Mouse (Mus musculus) stomach, embryonic 16.5 days (tissue): ENCODE measurements around the gene 9430007A20Rik. TPM values are rescaled to one million over a fixed set of nuclear protein-coding genes. Genes with fewer than 3 reads are reported as not detected.
"Not testable (repeated sequence)": the region's sequence is repeated elsewhere in the genome, so short reads cannot be mapped to it uniquely, and the experiment has no call there.

Experiments
- ATAC-seq: fragments of 200-750 bp; cut with Nextera tagmentation; 2 replicates; pipeline ENCODE4 v1.8.0; 2017; ENCODE audit warnings: moderate number of reproducible peaks, moderate TSS enrichment; ENCODE audit not compliant: insufficient read depth, low FRiP score
- H3K27ac ChIP-seq: fragments of 300-500 bp; sonication (generic); 2 replicates; pipeline ENCODE4 v1.5.1; 2014; ENCODE audit warnings: low read length
- H3K27me3 ChIP-seq: fragments of 300-500 bp; sonication (generic); 2 replicates; pipeline ENCODE4 v1.6.1; 2014; ENCODE audit warnings: low read length, control low read depth, mixed read lengths; ENCODE audit not compliant: control insufficient read depth, insufficient read depth
- H3K36me3 ChIP-seq: fragments of 300-500 bp; sonication (generic); 2 replicates; pipeline ENCODE4 v1.6.1; 2014; ENCODE audit warnings: low read length; ENCODE audit not compliant: control insufficient read depth, insufficient read depth
- H3K4me1 ChIP-seq: fragments of 300-500 bp; sonication (generic); 2 replicates; pipeline ENCODE4 v1.6.1; 2014; ENCODE audit warnings: low read length, control low read depth, mixed read lengths; ENCODE audit not compliant: control insufficient read depth, insufficient read depth
- H3K4me2 ChIP-seq: fragments of 300-500 bp; sonication (generic); 2 replicates; pipeline ENCODE4 v1.6.1; 2014; ENCODE audit warnings: low read depth, low read length, mixed read lengths
- H3K4me3 ChIP-seq: fragments of 300-500 bp; sonication (generic); replicated peaks from 2 replicates; pipeline ENCODE4 v1.5.1; 2014; ENCODE audit warnings: mild to moderate bottlenecking, low read length
- H3K9ac ChIP-seq: fragments of 300-500 bp; sonication (generic); 2 replicates; pipeline ENCODE4 v1.6.1; 2014; ENCODE audit warnings: low read length
- H3K9me3 ChIP-seq: fragments of 300-500 bp; sonication (generic); replicated peaks from 2 replicates; pipeline ENCODE4 v1.6.1; 2016; ENCODE audit warnings: low read length, control low read depth; ENCODE audit not compliant: control insufficient read depth
- WGBS: fragments of 180-500 bp; shearing (Covaris S2); extraction: QIAGEN DNeasy Blood & Tissue Kit; methylation state at CpG from one replicate; pipeline ENCODE4 v1.1.7; 2014; 5-methylcytosine and 5-hydroxymethylcytosine counted together
- polyA plus RNA-seq: library from polyadenylated mRNA; unstranded; fragments of >200 nt; fragmentation: Nextera tagmentation; extraction: Ambion mirVana; gene quantifications from 2 replicates; pipeline ENCODE4 v1.2.1, GENCODE M21; 2015

The 9430007A20Rik gene
- polyA plus RNA-seq, result not detected in 2 replicates

DNA sequence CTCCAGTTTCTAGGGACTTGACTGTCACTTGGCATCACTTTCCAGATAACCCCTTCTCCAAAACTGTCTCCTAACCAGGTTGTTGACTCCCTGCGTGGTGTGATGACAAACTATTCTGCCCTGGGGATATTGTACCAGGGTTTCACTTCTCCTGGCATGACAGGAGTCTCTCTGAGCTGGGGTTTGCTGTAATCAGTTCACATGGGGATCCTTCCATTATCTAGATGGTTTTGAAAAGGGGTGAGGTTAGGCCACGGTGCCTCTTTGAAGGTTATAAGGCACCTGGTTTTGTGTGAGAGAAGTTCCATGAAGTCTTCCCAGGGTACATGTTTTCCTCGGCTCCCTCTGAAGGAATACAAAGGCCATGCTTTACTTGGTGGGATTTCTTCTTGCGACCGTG, at the start of gene 9430007A20Rik:
TSS of gene 9430007A20Rik (plus strand) at position 301 of the 400 bp plus-strand sequence.
- Histone ChIP-seq H3K27me3 (no peaks in the 10 kb centered on the region), H3K36me3 (no peaks in the 10 kb centered on the region), H3K4me2 (no peak within 1 kb of the TSS), H3K9me3 (no peaks in the 10 kb centered on the region), H3K4me3 (no peak within 1 kb of the TSS), H3K9ac (no peak within 1 kb of the TSS), H3K27ac (no peak within 1 kb of the TSS), H3K4me1 (no peaks in the 10 kb centered on the region)
- 77% methylated on average over 5 of the region's 5 CpGs for WGBS
- no peak for ATAC-seq

- H3K9ac ChIP-seq, result no peak overlapping the region
- H3K27ac ChIP-seq, result no peak overlapping the region
- H3K36me3 ChIP-seq, result no peaks in the 10 kb centered on the region
- H3K4me2 ChIP-seq, result no peak overlapping the region
- no peaks in the 10 kb centered on the region for H3K27me3 ChIP-seq
- H3K9me3 ChIP-seq, result no peaks in the 10 kb centered on the region
- H3K4me3 ChIP-seq, result no peak overlapping the region
- H3K4me1 ChIP-seq, result no peaks in the 10 kb centered on the region
- no peak for ATAC-seq
Measured at GRCm38 (mm10) chr4:144493331-144493730, 26.3 kb upstream of the 9430007A20Rik start.

GRCm38 (mm10) chr4:144506518-144506917, 13.1 kb upstream of the 9430007A20Rik start:
- Histone ChIP-seq H3K36me3 (no peaks in the 10 kb centered on the region), H3K27ac (no peak overlapping the region), H3K9ac (no peak overlapping the region), H3K9me3 (no peaks in the 10 kb centered on the region), H3K4me2 (no peak overlapping the region), H3K27me3 (no peaks in the 10 kb centered on the region), H3K4me1 (no peaks in the 10 kb centered on the region), H3K4me3 (no peak overlapping the region)
- no peak for ATAC-seq
- WGBS, result 78% methylated on average over 1 of the region's 1 CpGs

DNA sequence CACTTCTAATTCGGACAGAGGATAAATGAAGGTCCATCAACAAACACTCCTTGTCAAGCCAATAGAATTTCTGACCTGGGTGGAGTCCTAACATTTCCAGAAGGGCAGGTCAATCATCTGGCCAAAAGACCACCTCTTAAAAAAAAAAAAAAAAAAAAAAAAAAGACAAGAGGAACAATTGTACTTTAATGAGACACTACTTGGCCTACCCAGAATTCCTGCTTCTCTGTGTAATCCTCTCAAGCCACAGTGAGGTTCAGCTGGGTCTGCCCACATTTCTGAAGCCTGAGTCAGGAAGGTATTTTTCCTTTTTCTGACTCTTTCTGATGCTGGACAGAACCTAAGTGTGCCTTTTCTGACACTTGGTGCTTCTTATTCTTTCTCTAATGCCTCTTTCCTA, 25.1 kb downstream of the 9430007A20Rik start:
- no peaks in the 10 kb centered on the region for H3K27me3 ChIP-seq
- no peaks in the 10 kb centered on the region; the same call in none of the 2 replicates for H3K9me3 ChIP-seq
- H3K9ac ChIP-seq, result no peak overlapping the region
- no peak overlapping the region for H3K4me2 ChIP-seq
- H3K36me3 ChIP-seq, result no peaks in the 10 kb centered on the region
- no peaks in the 10 kb centered on the region for H3K4me1 ChIP-seq
- no peak for ATAC-seq
- H3K4me3 ChIP-seq, result no peak overlapping the region
- WGBS, result 67% methylated on average over 1 of the region's 1 CpGs
- H3K27ac ChIP-seq, result no peak overlapping the region

DNA sequence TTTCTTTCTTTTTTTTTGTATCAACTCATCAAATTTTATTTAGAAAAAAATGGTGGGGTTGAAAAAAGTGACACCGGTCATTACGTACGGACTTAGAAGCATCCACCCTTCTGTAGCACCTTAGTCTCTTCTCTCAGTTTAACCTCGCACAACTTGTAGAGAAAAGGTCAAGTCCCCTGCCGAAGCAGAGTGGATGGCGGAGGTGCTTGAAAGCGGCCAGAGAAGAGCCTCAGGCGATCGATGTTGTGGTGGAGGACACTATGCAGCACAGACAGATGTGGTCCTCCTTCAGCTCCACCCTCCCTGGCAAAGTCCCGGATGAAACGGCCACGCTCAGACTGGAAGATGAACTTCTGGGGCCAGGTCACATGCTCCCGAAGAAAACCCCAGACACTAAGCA, 25.7 kb downstream of the 9430007A20Rik start:
- H3K9me3 ChIP-seq, H3K9ac ChIP-seq, H3K4me1 ChIP-seq, H3K4me2 ChIP-seq, H3K27me3 ChIP-seq, H3K36me3 ChIP-seq, ATAC-seq, H3K27ac ChIP-seq, H3K4me3 ChIP-seq: not testable (repeated sequence)
- WGBS, result 93% methylated on average over 13 of the region's 13 CpGs

GRCm38 (mm10) chr4:144551156-144551555, 31.5 kb downstream of the 9430007A20Rik start:
- Histone ChIP-seq H3K4me1 (no peaks in the 10 kb centered on the region), H3K9me3 (no peaks in the 10 kb centered on the region), H3K36me3 (no peaks in the 10 kb centered on the region), H3K27me3 (no peaks in the 10 kb centered on the region), H3K9ac (no peak overlapping the region), H3K4me2 (no peak overlapping the region), H3K27ac (no peak overlapping the region), H3K4me3 (no peak overlapping the region)
- no peak for ATAC-seq

DNA sequence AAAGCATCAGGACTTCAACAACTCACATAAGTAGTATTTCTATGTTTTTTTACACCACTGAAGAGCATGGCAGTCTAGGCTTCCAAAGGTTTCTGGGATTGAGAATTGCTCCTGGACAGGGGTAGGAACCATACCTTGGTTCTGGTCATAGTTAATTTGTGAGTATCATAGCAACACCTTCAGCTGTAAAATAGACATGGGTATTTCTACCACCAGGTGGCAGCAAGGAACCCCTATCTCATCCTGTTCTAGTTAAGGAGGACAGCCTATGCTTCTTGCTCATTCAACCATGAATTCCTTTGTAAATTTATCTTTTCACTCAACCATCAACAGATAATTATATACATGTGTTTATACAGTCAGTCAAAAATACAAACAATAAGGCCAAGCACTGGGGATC, 40.2 kb downstream of the 9430007A20Rik start:
- H3K36me3 ChIP-seq, result no peaks in the 10 kb centered on the region
- ATAC-seq, result no peak
- H3K4me2 ChIP-seq, result no peak overlapping the region
- no peak overlapping the region for H3K27ac ChIP-seq
- no peak overlapping the region for H3K4me3 ChIP-seq
- no peak overlapping the region for H3K9ac ChIP-seq
- H3K27me3 ChIP-seq, result no peaks in the 10 kb centered on the region
- H3K4me1 ChIP-seq, result no peaks in the 10 kb centered on the region
- H3K9me3 ChIP-seq, result no peaks in the 10 kb centered on the region

DNA sequence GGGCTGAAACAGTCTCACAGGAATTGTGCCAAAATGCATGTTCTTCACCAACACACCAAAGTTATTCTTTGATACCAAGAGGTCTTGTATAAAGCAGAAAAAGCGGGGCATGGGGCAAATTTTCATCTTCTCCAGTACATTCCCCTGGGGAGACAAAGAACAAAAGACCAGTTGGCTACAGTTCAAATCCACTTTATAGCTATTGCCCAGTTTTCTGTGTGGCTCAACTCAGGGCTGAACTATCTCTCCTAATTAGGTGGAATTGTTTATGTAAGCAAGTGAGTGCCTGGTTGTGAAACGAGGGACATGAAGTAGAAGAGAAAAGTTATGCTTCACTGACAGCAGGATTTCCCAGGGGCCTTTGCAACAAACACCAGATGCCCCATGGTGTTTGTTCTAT, 41.6 kb downstream of the 9430007A20Rik start:
- WGBS, result 52% methylated on average over 2 of the region's 2 CpGs
- H3K27me3 ChIP-seq, result no peaks in the 10 kb centered on the region

DNA sequence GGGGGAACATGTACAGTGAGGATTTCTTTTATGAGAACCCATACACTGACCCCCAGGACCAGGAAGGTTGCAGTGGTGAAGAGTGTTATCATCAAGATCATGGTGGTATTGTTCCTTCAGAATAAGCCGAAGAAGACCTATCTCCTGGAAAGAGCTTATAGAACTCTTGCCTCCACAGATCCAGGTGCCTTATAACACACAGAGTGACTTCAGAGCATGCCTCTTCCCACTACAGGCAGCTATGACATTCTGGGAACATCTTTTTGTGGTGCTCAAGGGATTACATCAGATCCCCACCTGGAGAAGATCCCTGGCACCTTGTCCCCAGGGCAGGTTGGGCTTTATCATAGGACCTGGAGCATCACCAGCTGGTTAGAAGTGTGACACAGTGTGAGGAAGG, 45.4 kb downstream of the 9430007A20Rik start, which contains the start of gene Gm13124:
TSS of gene Gm13124 (minus strand) at position 101 of the 400 bp plus-strand sequence.
- Histone ChIP-seq H3K27me3 (no peaks in the 10 kb centered on the region), H3K9me3 (no peaks in the 10 kb centered on the region), H3K4me3 (no peak within 1 kb of the TSS), H3K9ac (no peak within 1 kb of the TSS), H3K4me2 (no peak within 1 kb of the TSS), H3K36me3 (no peaks in the 10 kb centered on the region), H3K4me1 (no peaks in the 10 kb centered on the region), H3K27ac (no peak within 1 kb of the TSS)
- ATAC-seq, result no peak
- WGBS, result 79% methylated on average over 1 of the region's 1 CpGs

More for the DNA sequence above, 41.6 kb downstream of the 9430007A20Rik start:
- Histone ChIP-seq H3K4me1 (no peaks in the 10 kb centered on the region), H3K27ac (no peak overlapping the region), H3K4me3 (no peak overlapping the region), H3K36me3 (no peaks in the 10 kb centered on the region), H3K9me3 (no peaks in the 10 kb centered on the region), H3K4me2 (no peak overlapping the region), H3K9ac (no peak overlapping the region)
- ATAC-seq, result no peak

- Histone ChIP-seq H3K4me1 (no peaks in the 10 kb centered on the region), H3K36me3 (no peaks in the 10 kb centered on the region), H3K4me2 (no peak overlapping the region), H3K9me3 (no peaks in the 10 kb centered on the region), H3K9ac (no peak overlapping the region), H3K27me3 (no peaks in the 10 kb centered on the region), H3K4me3 (no peak overlapping the region), H3K27ac (no peak overlapping the region)
- no peak for ATAC-seq
Measured at GRCm38 (mm10) chr4:144567752-144568151, 48.1 kb downstream of the 9430007A20Rik start.
